Mouse (Mus musculus) left cerebral cortex, adult 18-20 months (tissue): ENCODE results near the gene Gm20897. TPM values are rescaled to one million over a fixed set of nuclear protein-coding genes. Genes with fewer than 3 reads are reported as not detected.
"Not testable (repeated sequence)": the region's sequence is repeated elsewhere in the genome, so short reads cannot be mapped to it uniquely, and the experiment has no call there.

Source experiments
- DNase-seq, 2 experiments: peaks; one replicate each; pipeline ENCODE4 v3.0.0; 2021 to 2022; ENCODE audit warnings: low spot score in 2 of 2, mixed read lengths in 1 of 2
- long read RNA-seq, 2 experiments: library from polyadenylated mRNA; stranded (forward); transcript quantifications; one replicate each; pipeline ENCODE4 v2.0.0; 2021
- total RNA-seq, 2 experiments: library from RNA; stranded (reverse); gene quantifications; 2 replicates each; pipeline ENCODE4 v1.2.3; 2021

Gene Gm20897
- not detected for total RNA-seq
- long read RNA-seq, experiment 1: 0 reads
- long read RNA-seq, experiment 2: 0 reads

DNA sequence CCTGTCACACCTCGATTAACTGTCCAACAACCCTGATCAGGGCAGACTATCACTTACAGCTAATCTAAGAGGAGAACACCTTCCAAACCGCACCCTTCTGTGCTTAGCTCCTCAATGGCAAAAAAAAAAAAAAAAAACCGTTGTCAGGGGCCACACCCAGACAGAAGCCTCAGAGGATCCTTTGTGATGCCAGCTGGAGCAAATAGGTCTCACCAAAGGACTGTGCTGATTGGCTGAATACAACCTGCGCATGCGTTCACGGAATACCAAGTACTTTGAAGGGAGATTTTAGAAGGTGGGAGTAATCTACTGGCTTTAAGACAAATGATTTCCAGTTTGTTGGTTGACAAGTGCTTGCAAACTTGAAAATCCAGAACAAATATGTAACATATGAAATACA lies at the start of gene Gm20897:
Gm20897 (minus strand) TSS at position 101 of the 400 bp plus-strand sequence.
- not testable (repeated sequence) for DNase-seq

Other genes with a start within 250 kb of the Gm20897 start
- gene Gm21732, start 73.5 kb upstream of the Gm20897 start, total RNA-seq: not detected